Mouse (Mus musculus) myocyte (in vitro differentiated cells): Measurements from ENCODE around the gene Lrmda. TPM values are rescaled to one million over a fixed set of nuclear protein-coding genes. Genes with fewer than 3 reads are reported as not detected.

Source experiments
- H3K27me3 ChIP-seq: one replicate; pipeline ENCODE4 v1.6.1; 2011; ENCODE audit not compliant: control insufficient read depth, insufficient read depth, insufficient read length
- H3K36me3 ChIP-seq: one replicate; pipeline ENCODE4 v1.6.1; 2011; ENCODE audit not compliant: control insufficient read depth, insufficient read depth
- H3K4me2 ChIP-seq: one replicate; pipeline ENCODE4 v1.6.1; 2011; ENCODE audit warnings: low read depth, control low read depth
- H3K4me3 ChIP-seq: one replicate; pipeline ENCODE4 v1.5.1; 2011; ENCODE audit warnings: mild to moderate bottlenecking, control low read depth, moderate library complexity
- H3K79me2 ChIP-seq: one replicate; pipeline ENCODE4 v1.6.1; 2011; ENCODE audit not compliant: control insufficient read depth, insufficient read depth
- H3ac ChIP-seq: one replicate; pipeline ENCODE4 v1.6.1; 2011; ENCODE audit not compliant: control insufficient read depth, insufficient read length
- CEBPB ChIP-seq: IDR thresholded peaks from 2 replicates; pipeline ENCODE4 v1.6.1; 2011; ENCODE audit warnings: mild to moderate bottlenecking, moderate library complexity; ENCODE audit not compliant: poor library complexity, insufficient read depth, severe bottlenecking
- E2F4 ChIP-seq: IDR thresholded peaks from one replicate; pipeline ENCODE4 v1.6.1; 2011; ENCODE audit warnings: mild to moderate bottlenecking, control low read depth, moderate library complexity; ENCODE audit not compliant: insufficient read depth
- MAX ChIP-seq: IDR thresholded peaks from one replicate; pipeline ENCODE4 v1.6.1; 2011; ENCODE audit warnings: low read depth, mild to moderate bottlenecking, control low read depth
- MYOD1 ChIP-seq, 3 experiments: IDR thresholded peaks; one replicate each; pipeline ENCODE4 v1.6.1; 2011; ENCODE audit warnings: control low read depth in 2 of 3, low read depth in 2 of 3, mild to moderate bottlenecking in 2 of 3, moderate library complexity in 1 of 3; ENCODE audit not compliant: insufficient read length in 2 of 3, control insufficient read depth in 1 of 3
- MYOG ChIP-seq, 3 experiments: IDR thresholded peaks; one replicate each; pipeline ENCODE4 v1.6.1; 2011; ENCODE audit warnings: control low read depth in 2 of 3, low read depth in 2 of 3, mild to moderate bottlenecking in 2 of 3; ENCODE audit not compliant: insufficient read length in 2 of 3, control insufficient read depth in 1 of 3, insufficient read depth in 1 of 3
- POLR2A ChIP-seq: IDR thresholded peaks from one replicate; pipeline ENCODE4 v1.6.1; 2011; ENCODE audit warnings: low read depth, mild to moderate bottlenecking, control low read depth, moderate library complexity; ENCODE audit not compliant: insufficient read length
- POLR2AphosphoS2 ChIP-seq: IDR thresholded peaks from one replicate; pipeline ENCODE4 v1.6.1; 2011; ENCODE audit warnings: low read depth, control low read depth; ENCODE audit not compliant: insufficient read length
- REST ChIP-seq: IDR thresholded peaks from one replicate; pipeline ENCODE4 v1.6.1; 2011; ENCODE audit warnings: mild to moderate bottlenecking, control low read depth, moderate library complexity; ENCODE audit not compliant: insufficient read depth, insufficient read length
- SRF ChIP-seq: IDR thresholded peaks from one replicate; pipeline ENCODE4 v1.6.1; 2011; ENCODE audit warnings: low read depth; ENCODE audit not compliant: control insufficient read depth, insufficient read length
- TCF12 ChIP-seq: IDR thresholded peaks from one replicate; pipeline ENCODE4 v1.6.1; 2011; ENCODE audit warnings: mild to moderate bottlenecking, control low read depth; ENCODE audit not compliant: poor library complexity, insufficient read depth, severe bottlenecking
- TCF3 ChIP-seq: IDR thresholded peaks from one replicate; pipeline ENCODE4 v1.6.1; 2011; ENCODE audit warnings: low read depth, control low read depth; ENCODE audit not compliant: insufficient read length
- USF1 ChIP-seq: IDR thresholded peaks from one replicate; pipeline ENCODE4 v1.6.1; 2011; ENCODE audit warnings: low read depth, mild to moderate bottlenecking, control low read depth, moderate library complexity
- polyA plus RNA-seq: library from polyadenylated mRNA; unstranded; fragments of >200 nt; fragmentation: generic; extraction: Trizol; gene quantifications from one replicate; pipeline ENCODE4 v1.2.1, GENCODE M21; 2012; ENCODE audit warnings: missing spikeins

Lrmda gene
- polyA plus RNA-seq, 1 experiment = 1.9 TPM

DNA sequence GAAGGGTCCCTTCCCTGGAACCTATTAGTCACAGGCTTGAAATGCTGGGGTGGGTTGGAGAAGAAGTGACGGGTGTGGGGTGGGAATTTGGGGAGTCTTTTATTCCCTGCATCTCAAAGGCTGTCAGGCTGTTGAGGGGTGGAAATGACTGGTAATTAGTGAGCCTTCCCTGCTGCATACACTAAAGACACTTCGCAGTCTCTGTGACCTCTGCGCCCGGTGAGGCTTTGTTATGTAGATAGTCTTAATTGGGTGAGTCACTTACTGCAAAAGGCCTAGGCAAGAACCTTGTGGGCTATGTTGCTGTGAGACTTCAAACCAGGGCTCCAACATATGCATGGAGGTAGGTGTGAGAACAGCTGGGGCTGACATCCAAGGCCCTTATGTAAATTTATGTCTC is 14.6 kb upstream of the Lrmda start:
- no peak for TF ChIP-seq MYOG (IDR thresholded peaks at IDR 0.05; ENCODE audit: control insufficient read depth in 1 of 3, insufficient read depth in 1 of 3, insufficient read length in 2 of 3, low read depth in 2 of 3)
- no peak for TF ChIP-seq MYOD1 (IDR thresholded peaks at IDR 0.05; ENCODE audit: control insufficient read depth in 1 of 3, insufficient read length in 2 of 3, low read depth in 2 of 3)
- no peak for TF ChIP-seq POLR2A
- TF ChIP-seq USF1 = no peak
- no peak for TF ChIP-seq POLR2AphosphoS2
- TF ChIP-seq CEBPB = no peak
- peaks cover 4% of the 10 kb centered on the region for H3K27me3 ChIP-seq
- H3K36me3 ChIP-seq = no peaks in the 10 kb centered on the region
- H3K4me3 ChIP-seq = no peak overlapping the region
- no peak overlapping the region for H3K4me2 ChIP-seq
- H3K79me2 ChIP-seq = no peaks in the 10 kb centered on the region
- no peak overlapping the region for H3ac ChIP-seq

DNA sequence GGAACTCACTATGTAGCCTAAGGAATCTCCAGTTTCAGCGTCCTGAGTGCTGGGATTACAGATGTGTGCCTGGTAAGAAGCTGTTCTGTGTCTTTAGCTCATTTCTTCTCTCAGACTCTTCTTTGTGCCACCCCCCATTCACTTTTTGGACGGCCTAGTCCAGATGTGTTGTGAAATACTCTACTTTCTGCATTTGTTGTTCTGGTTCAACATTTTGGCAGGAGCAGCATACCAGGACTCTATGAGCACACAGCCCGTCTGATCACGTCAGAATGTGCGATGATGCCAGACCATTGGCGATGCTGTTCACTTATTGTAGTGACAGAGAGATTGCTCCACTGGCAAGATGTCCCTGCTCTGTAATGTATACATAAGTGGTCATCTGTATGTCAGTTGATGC is 12.5 kb upstream of the Lrmda start:
- Histone ChIP-seq H3K27me3 (peaks cover 7% of the 10 kb centered on the region), H3K4me3 (no peak overlapping the region), H3K4me2 (no peak overlapping the region), H3ac (no peak overlapping the region), H3K79me2 (no peaks in the 10 kb centered on the region), H3K36me3 (no peaks in the 10 kb centered on the region)
- TF ChIP-seq MAX (no peak), POLR2A (no peak), CEBPB (no peak), REST (no peak), TCF3 (no peak), POLR2AphosphoS2 (no peak), MYOD1 (IDR thresholded peaks at IDR 0.05; ENCODE audit: control insufficient read depth in 1 of 3, insufficient read length in 2 of 3, low read depth in 2 of 3) (no peak), TCF12 (no peak), E2F4 (no peak), MYOG (IDR thresholded peaks at IDR 0.05; ENCODE audit: control insufficient read depth in 1 of 3, insufficient read depth in 1 of 3, insufficient read length in 2 of 3, low read depth in 2 of 3) (no peak), SRF (no peak), USF1 (no peak)

DNA sequence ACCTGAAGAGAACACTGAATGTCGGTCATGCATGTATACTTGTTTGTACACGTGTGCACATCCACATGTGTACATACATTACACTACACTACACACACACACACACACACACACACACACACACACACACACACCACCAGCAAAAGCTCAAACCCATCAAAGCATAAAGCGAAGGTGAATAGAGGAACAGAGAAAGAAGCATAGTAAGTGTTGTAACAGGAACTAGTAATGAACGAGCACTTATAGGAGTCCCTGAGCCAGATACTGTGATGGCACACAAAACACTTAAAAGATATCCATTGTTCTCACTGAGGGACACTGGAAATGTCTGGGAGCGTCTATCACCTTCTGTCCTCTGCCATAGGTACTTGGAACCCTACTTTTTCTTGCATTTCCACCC is 5.2 kb upstream of the Lrmda start:
- Histone ChIP-seq H3K4me3 (no peak overlapping the region), H3K36me3 (no peaks in the 10 kb centered on the region), H3K27me3 (peaks cover 21% of the 10 kb centered on the region), H3ac (no peak overlapping the region), H3K79me2 (no peaks in the 10 kb centered on the region), H3K4me2 (no peak overlapping the region)
- no peak for TF ChIP-seq POLR2A
- no peak for TF ChIP-seq REST
- no peak for TF ChIP-seq MYOG (IDR thresholded peaks at IDR 0.05; ENCODE audit: control insufficient read depth in 1 of 3, insufficient read depth in 1 of 3, insufficient read length in 2 of 3, low read depth in 2 of 3)
- no peak for TF ChIP-seq MYOD1 (IDR thresholded peaks at IDR 0.05; ENCODE audit: control insufficient read depth in 1 of 3, insufficient read length in 2 of 3, low read depth in 2 of 3)
- no peak for TF ChIP-seq E2F4
- TF ChIP-seq TCF12 = no peak
- no peak for TF ChIP-seq TCF3
- no peak for TF ChIP-seq POLR2AphosphoS2
- no peak for TF ChIP-seq CEBPB
- no peak for TF ChIP-seq SRF
- TF ChIP-seq MAX = no peak
- no peak for TF ChIP-seq USF1

DNA sequence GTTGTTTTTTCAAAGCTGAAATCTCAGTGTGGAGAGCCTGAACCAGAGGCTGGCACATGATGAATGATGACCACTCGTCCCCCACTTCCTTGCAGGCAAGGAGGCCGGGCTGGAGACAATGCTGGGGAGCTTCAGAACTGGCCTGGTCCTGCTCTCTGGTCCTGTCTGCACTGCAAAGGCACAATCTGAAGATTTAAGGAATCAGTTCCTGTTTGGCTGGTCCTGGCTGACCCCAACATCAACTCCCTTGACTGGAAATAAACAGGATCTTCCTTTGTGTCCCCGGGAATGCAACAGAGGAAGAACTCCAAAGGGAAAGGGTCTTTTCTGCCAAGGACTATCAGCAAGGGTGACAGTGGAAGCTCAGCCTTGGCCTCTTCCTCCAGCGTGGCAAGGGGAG is 4.7 kb upstream of the Lrmda start:
- Histone ChIP-seq H3K4me2 (no peak overlapping the region), H3K4me3 (no peak overlapping the region), H3K36me3 (no peaks in the 10 kb centered on the region), H3ac (no peak overlapping the region), H3K27me3 (peaks cover 26% of the 10 kb centered on the region), H3K79me2 (no peaks in the 10 kb centered on the region)
- TF ChIP-seq CEBPB = no peak
- TF ChIP-seq USF1 = no peak
- no peak for TF ChIP-seq MYOD1 (IDR thresholded peaks at IDR 0.05; ENCODE audit: control insufficient read depth in 1 of 3, insufficient read length in 2 of 3, low read depth in 2 of 3)
- no peak for TF ChIP-seq MYOG (IDR thresholded peaks at IDR 0.05; ENCODE audit: control insufficient read depth in 1 of 3, insufficient read depth in 1 of 3, insufficient read length in 2 of 3, low read depth in 2 of 3)
- TF ChIP-seq E2F4 = no peak
- no peak for TF ChIP-seq MAX

DNA sequence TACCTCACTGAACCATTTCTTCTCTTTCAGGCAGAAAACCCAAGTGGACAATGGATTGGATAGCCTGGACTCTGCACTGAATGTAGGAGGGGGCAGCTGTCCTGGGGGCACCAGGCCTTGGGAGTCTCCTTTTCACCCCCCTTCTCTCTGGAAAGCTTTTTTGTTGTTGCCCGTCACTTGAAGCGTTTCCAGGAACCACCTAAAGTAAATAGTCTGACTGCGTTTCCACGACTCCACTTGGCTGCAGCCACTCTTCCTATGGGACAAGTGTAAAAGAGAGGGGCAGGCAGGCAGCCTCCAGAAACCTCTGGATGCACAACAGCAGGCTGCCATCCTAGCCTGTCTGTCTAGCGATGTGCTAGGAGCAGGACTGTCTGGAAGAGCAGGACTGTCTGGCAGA is 2.5 kb upstream of the Lrmda start:
- TF ChIP-seq SRF = no peak
- TF ChIP-seq MYOD1 (IDR thresholded peaks at IDR 0.05; ENCODE audit: control insufficient read depth in 1 of 3, insufficient read length in 2 of 3, low read depth in 2 of 3) = no peak
- no peak for TF ChIP-seq TCF3
- no peak for TF ChIP-seq MAX
- TF ChIP-seq POLR2AphosphoS2 = no peak
- no peak for TF ChIP-seq REST
- TF ChIP-seq CEBPB = no peak
- no peak for TF ChIP-seq USF1
- TF ChIP-seq E2F4 = no peak
- TF ChIP-seq TCF12 = no peak
- no peak for TF ChIP-seq POLR2A
- no peak for TF ChIP-seq MYOG (IDR thresholded peaks at IDR 0.05; ENCODE audit: control insufficient read depth in 1 of 3, insufficient read depth in 1 of 3, insufficient read length in 2 of 3, low read depth in 2 of 3)
- H3K36me3 ChIP-seq = no peaks in the 10 kb centered on the region
- H3K4me2 ChIP-seq = no peak overlapping the region
- no peaks in the 10 kb centered on the region for H3K79me2 ChIP-seq
- H3K27me3 ChIP-seq = peaks cover 31% of the 10 kb centered on the region
- H3ac ChIP-seq = no peak overlapping the region
- no peak overlapping the region for H3K4me3 ChIP-seq
